Mouse (Mus musculus) bone marrow, adult 2 months (tissue): ENCODE measurements at regions not wholly inside any gene's neighbourhood (a gene's known extent, or its start where the extent isn't known, plus 50 kb on each side); places are given as distances from the start of the nearest gene placed in this dataset.

Experiments used
- CTCF ChIP-seq: fragments of 200-500 bp; IDR thresholded peaks from 2 replicates; pipeline ENCODE4 v1.5.1; 2011; ENCODE audit warnings: low read length, control low read depth; ENCODE audit not compliant: control insufficient read depth, insufficient read depth
- POLR2A ChIP-seq: fragments of 200-500 bp; IDR thresholded peaks from 2 replicates; pipeline ENCODE4 v1.6.1; 2011; ENCODE audit warnings: low read depth, mild to moderate bottlenecking, control low read depth, low read length, borderline replicate concordance; ENCODE audit not compliant: control insufficient read depth

GRCm38 (mm10) chr9:115507131-115507689 lies 197.0 kb upstream of the Stt3b start:
- TF ChIP-seq POLR2A: no peak
- TF ChIP-seq CTCF: no peak
